Mouse (Mus musculus) stomach, postnatal 0 days (tissue): ENCODE data around the gene Cyp4f17. TPM values are rescaled to one million over a fixed set of nuclear protein-coding genes. Genes with fewer than 3 reads are reported as not detected.
"Not testable (repeated sequence)": the region's sequence is repeated elsewhere in the genome, so short reads cannot be mapped to it uniquely, and the experiment has no call there.

ENCODE experiments used
- ATAC-seq: fragments of 200-750 bp; cut with Nextera tagmentation; 2 replicates; pipeline ENCODE4 v1.8.0; 2017; ENCODE audit not compliant: low FRiP score, low TSS enrichment
- DNase-seq: peaks from one replicate; pipeline ENCODE4 v3.0.0-alpha.2; 2016; ENCODE audit warnings: low spot score
- H3K27ac ChIP-seq: fragments of 300-500 bp; sonication (generic); replicated peaks from 2 replicates; pipeline ENCODE4 v1.5.1; 2014; ENCODE audit warnings: mild to moderate bottlenecking, control low read depth
- H3K27me3 ChIP-seq: fragments of 300-500 bp; sonication (generic); 2 replicates; pipeline ENCODE4 v1.6.1; 2014; ENCODE audit warnings: low read length; ENCODE audit not compliant: control insufficient read depth, insufficient read depth
- H3K36me3 ChIP-seq: fragments of 300-500 bp; sonication (generic); 2 replicates; pipeline ENCODE4 v1.6.1; 2014; ENCODE audit warnings: low read length, mixed read lengths; ENCODE audit not compliant: control insufficient read depth, insufficient read depth
- H3K4me1 ChIP-seq: fragments of 300-500 bp; sonication (generic); replicated peaks from 2 replicates; pipeline ENCODE4 v1.6.1; 2014; ENCODE audit warnings: antibody characterized with exemption; ENCODE audit not compliant: control insufficient read depth, insufficient read depth
- H3K4me2 ChIP-seq: fragments of 300-500 bp; sonication (generic); replicated peaks from 2 replicates; pipeline ENCODE4 v1.6.1; 2014; ENCODE audit warnings: low read depth, mild to moderate bottlenecking, control low read depth, moderate library complexity
- H3K4me3 ChIP-seq: fragments of 300-500 bp; sonication (generic); 2 replicates; pipeline ENCODE4 v1.5.1; 2014; ENCODE audit warnings: low read depth, low read length, control low read depth
- H3K9ac ChIP-seq: fragments of 300-500 bp; sonication (generic); 2 replicates; pipeline ENCODE4 v1.6.1; 2014; ENCODE audit warnings: mild to moderate bottlenecking, low read length, control low read depth, mixed read lengths
- H3K9me3 ChIP-seq: fragments of 300-500 bp; sonication (generic); 2 replicates; pipeline ENCODE4 v1.6.1; 2016; ENCODE audit warnings: low read length; ENCODE audit not compliant: control insufficient read depth
- CTCF ChIP-seq: IDR thresholded peaks from 2 replicates; pipeline ENCODE4 v1.5.1; 2016; ENCODE audit warnings: antibody characterized with exemption, low read depth, mild to moderate bottlenecking, moderate library complexity
- EP300 ChIP-seq: optimal IDR thresholded peaks from 2 replicates; pipeline ENCODE3; 2016; ENCODE audit warnings: antibody characterized with exemption
- WGBS: fragments of 180-500 bp; shearing (Covaris S2); extraction: QIAGEN DNeasy Blood & Tissue Kit; methylation state at CpG from one replicate; pipeline ENCODE4 v1.1.7; 2014; 5-methylcytosine and 5-hydroxymethylcytosine counted together
- polyA plus RNA-seq: library from polyadenylated mRNA; unstranded; fragments of >200 nt; fragmentation: Nextera tagmentation; extraction: Ambion mirVana; gene quantifications from 2 replicates; pipeline ENCODE4 v1.2.1, GENCODE M21; 2015

Gene Cyp4f17
- polyA plus RNA-seq, 1 experiment from 2014 or later: 3.8 TPM

- Histone ChIP-seq H3K4me1 (no peaks in the 10 kb centered on the region), H3K4me3 (no peak overlapping the region), H3K27me3 (no peaks in the 10 kb centered on the region), H3K36me3 (no peaks in the 10 kb centered on the region), H3K9me3 (no peaks in the 10 kb centered on the region), H3K4me2 (no peak overlapping the region), H3K27ac (no peak overlapping the region), H3K9ac (no peak overlapping the region)
- ATAC-seq: no peak
- TF ChIP-seq CTCF: no peak
- no peak for TF ChIP-seq EP300
- no peak for DNase-seq
- WGBS: 49% methylated on average over 2 of the region's 2 CpGs
Observed at GRCm38 (mm10) chr17:32478727-32479126, 27.1 kb upstream of the Cyp4f17 start.

- Histone ChIP-seq H3K27ac (no peak overlapping the region), H3K27me3 (no peaks in the 10 kb centered on the region), H3K36me3 (no peaks in the 10 kb centered on the region), H3K4me1 (no peaks in the 10 kb centered on the region), H3K9me3 (no peaks in the 10 kb centered on the region), H3K9ac (no peak overlapping the region), H3K4me3 (no peak overlapping the region), H3K4me2 (no peak overlapping the region)
- 11% methylated on average over 7 of the region's 8 CpGs for WGBS
- TF ChIP-seq EP300 (no peak), CTCF (peak; percentile 64)
- DNase-seq: peak; percentile 48
- no peak; the same call in 1 of the 2 replicates for ATAC-seq
Observed at GRCm38 (mm10) chr17:32479554-32480506, 26.0 kb upstream of the Cyp4f17 start.

GRCm38 (mm10) chr17:32481766-32482165 lies 24.1 kb upstream of the Cyp4f17 start:
- H3K4me2 ChIP-seq: no peak overlapping the region
- H3K9ac ChIP-seq: no peak overlapping the region
- no peak overlapping the region for H3K4me3 ChIP-seq
- TF ChIP-seq CTCF: no peak
- TF ChIP-seq EP300: no peak
- 67% methylated on average over 14 of the region's 14 CpGs for WGBS
- H3K36me3 ChIP-seq: no peaks in the 10 kb centered on the region
- ATAC-seq (no peak), DNase-seq (no peak)
- H3K4me1 ChIP-seq: no peaks in the 10 kb centered on the region
- H3K27ac ChIP-seq: no peak overlapping the region
- no peaks in the 10 kb centered on the region for H3K27me3 ChIP-seq
- no peaks in the 10 kb centered on the region for H3K9me3 ChIP-seq

- H3K27me3 ChIP-seq: no peaks in the 10 kb centered on the region
- no peak overlapping the region for H3K9ac ChIP-seq
- no peak overlapping the region for H3K27ac ChIP-seq
- DNase-seq: peak; percentile 95
- no peaks in the 10 kb centered on the region for H3K4me1 ChIP-seq
- WGBS: 20% methylated on average over 18 of the region's 18 CpGs
- peak; percentile 94 for ATAC-seq
- TF ChIP-seq CTCF: peak; percentile 85
- TF ChIP-seq EP300: no peak
- no peaks in the 10 kb centered on the region for H3K36me3 ChIP-seq
- peak overlapping the region; percentile 36 for H3K4me2 ChIP-seq
- H3K4me3 ChIP-seq: no peak overlapping the region
- H3K9me3 ChIP-seq: no peaks in the 10 kb centered on the region
Observed at GRCm38 (mm10) chr17:32483200-32483599, 22.6 kb upstream of the Cyp4f17 start.

GRCm38 (mm10) chr17:32492349-32492980 lies 13.4 kb upstream of the Cyp4f17 start:
- no peaks in the 10 kb centered on the region for H3K4me1 ChIP-seq
- peak overlapping the region; percentile 53; the same call in 1 of the 2 replicates for H3K9ac ChIP-seq
- no peaks in the 10 kb centered on the region for H3K36me3 ChIP-seq
- TF ChIP-seq CTCF: no peak
- no peak for TF ChIP-seq EP300
- H3K27ac ChIP-seq: no peak overlapping the region
- peak overlapping the region; percentile 30; the same call in 1 of the 2 replicates for H3K4me3 ChIP-seq
- peak overlapping the region; percentile 58 for H3K4me2 ChIP-seq
- ATAC-seq: peak; percentile 84
- peak; percentile 69 for DNase-seq
- no peaks in the 10 kb centered on the region for H3K27me3 ChIP-seq
- 13% methylated on average over 30 of the region's 30 CpGs for WGBS
- H3K9me3 ChIP-seq: no peaks in the 10 kb centered on the region

GRCm38 (mm10) chr17:32494601-32495000 lies 11.2 kb upstream of the Cyp4f17 start:
- Histone ChIP-seq H3K4me3 (no peak overlapping the region), H3K27ac (no peak overlapping the region), H3K9me3 (no peaks in the 10 kb centered on the region), H3K4me1 (no peaks in the 10 kb centered on the region), H3K4me2 (no peak overlapping the region), H3K9ac (no peak overlapping the region), H3K36me3 (no peaks in the 10 kb centered on the region), H3K27me3 (no peaks in the 10 kb centered on the region)
- no peak for TF ChIP-seq EP300
- TF ChIP-seq CTCF: peak; percentile 92
- ATAC-seq (peak; percentile 71), DNase-seq (peak; percentile 73)
- 37% methylated on average over 1 of the region's 1 CpGs for WGBS

- H3K27me3 ChIP-seq, H3K4me3 ChIP-seq, H3K9me3 ChIP-seq, DNase-seq, H3K4me2 ChIP-seq, ATAC-seq, H3K4me1 ChIP-seq, H3K9ac ChIP-seq, H3K27ac ChIP-seq, H3K36me3 ChIP-seq: not testable (repeated sequence)
- 76% methylated on average over 4 of the region's 4 CpGs for WGBS
Observed at GRCm38 (mm10) chr17:32500511-32500910, 5.3 kb upstream of the Cyp4f17 start.
